Mouse (Mus musculus) liver, adult 2 months (tissue): ENCODE measurements at regions not wholly inside any gene's neighbourhood (a gene's known extent, or its start where the extent isn't known, plus 50 kb on each side); places are given as distances from the start of the nearest gene placed in this dataset.

Experiments
- DNase-seq: peaks from one replicate; pipeline ENCODE4 v3.0.0-alpha.2; 2011; ENCODE audit warnings: low read depth, low spot score; ENCODE audit errors: extremely low read depth
- H3K27ac ChIP-seq: fragments of 200-500 bp; replicated peaks from 2 replicates; pipeline ENCODE4 v1.5.1; 2012; ENCODE audit warnings: low read depth, mild to moderate bottlenecking, control low read depth, inconsistent platforms, low read length; ENCODE audit not compliant: insufficient read depth
- H3K27me3 ChIP-seq: fragments of 200-500 bp; 2 replicates; pipeline ENCODE4 v1.6.1; 2012; ENCODE audit warnings: mild to moderate bottlenecking, moderate library complexity, low read length, inconsistent platforms; ENCODE audit not compliant: control insufficient read depth, insufficient read depth
- H3K36me3 ChIP-seq: fragments of 200-500 bp; 2 replicates; pipeline ENCODE4 v1.6.1; 2012; ENCODE audit warnings: low read length, inconsistent platforms; ENCODE audit not compliant: control insufficient read depth, insufficient read depth
- H3K4me1 ChIP-seq: fragments of 200-500 bp; 2 replicates; pipeline ENCODE4 v1.6.1; 2011; ENCODE audit warnings: low read length; ENCODE audit not compliant: control insufficient read depth, insufficient read depth
- H3K4me3 ChIP-seq: fragments of 200-500 bp; 2 replicates; pipeline ENCODE4 v1.5.1; 2011; ENCODE audit warnings: low read depth, mild to moderate bottlenecking, control low read depth, low read length, moderate library complexity; ENCODE audit not compliant: insufficient read depth
- H3K79me2 ChIP-seq: fragments of 200-500 bp; 2 replicates; pipeline ENCODE4 v1.6.1; 2012; ENCODE audit warnings: inconsistent platforms, mild to moderate bottlenecking, low read length, moderate library complexity; ENCODE audit not compliant: control insufficient read depth, insufficient read depth
- H3K9ac ChIP-seq: fragments of 200-500 bp; 2 replicates; pipeline ENCODE4 v1.6.1; 2012; ENCODE audit warnings: low read depth, mild to moderate bottlenecking, control low read depth, inconsistent platforms, low read length
- CTCF ChIP-seq: fragments of 200-500 bp; IDR thresholded peaks from 2 replicates; pipeline ENCODE4 v1.5.1; 2011; ENCODE audit warnings: low read depth, low read length, control low read depth
- POLR2A ChIP-seq: fragments of 200-500 bp; IDR thresholded peaks from 2 replicates; pipeline ENCODE4 v1.6.1; 2011; ENCODE audit warnings: low read length, control low read depth; ENCODE audit not compliant: insufficient read depth; ENCODE audit errors: extremely low read depth
- WGBS: fragments of 180-500 bp; shearing (Covaris S2); methylation state at CpG from one replicate; pipeline ENCODE4 v1.1.7; 2018; 5-methylcytosine and 5-hydroxymethylcytosine counted together

DNA sequence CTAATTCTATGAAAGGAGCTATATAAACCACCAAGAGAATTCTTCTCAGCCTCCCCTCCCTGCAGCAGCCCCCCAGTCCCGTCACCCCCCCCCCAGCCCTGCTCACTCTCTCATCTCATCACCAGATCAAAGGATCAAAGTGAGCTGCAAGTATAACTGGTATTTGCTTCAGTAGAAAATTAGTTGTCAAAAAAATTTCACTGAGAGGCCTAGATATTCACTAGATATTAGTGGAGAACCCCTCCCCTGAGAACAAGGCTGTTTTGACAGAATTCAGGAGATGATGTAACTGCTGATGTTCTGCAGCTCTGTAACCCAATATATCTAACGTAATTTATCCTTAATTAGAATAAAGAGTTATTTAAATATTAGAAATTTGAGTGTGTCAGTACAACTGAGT is 124.2 kb upstream of the Slitrk2 start:
- H3K4me1 ChIP-seq: no peaks in the 10 kb centered on the region
- DNase-seq: no peak
- no peak overlapping the region for H3K4me3 ChIP-seq
- H3K9ac ChIP-seq: no peak overlapping the region
- no peak for TF ChIP-seq CTCF
- no peak for TF ChIP-seq POLR2A
- WGBS: 70% methylated on average over 2 of the region's 2 CpGs
- no peaks in the 10 kb centered on the region for H3K27me3 ChIP-seq
- no peaks in the 10 kb centered on the region for H3K79me2 ChIP-seq
- no peak overlapping the region for H3K27ac ChIP-seq
- no peaks in the 10 kb centered on the region for H3K36me3 ChIP-seq

DNA sequence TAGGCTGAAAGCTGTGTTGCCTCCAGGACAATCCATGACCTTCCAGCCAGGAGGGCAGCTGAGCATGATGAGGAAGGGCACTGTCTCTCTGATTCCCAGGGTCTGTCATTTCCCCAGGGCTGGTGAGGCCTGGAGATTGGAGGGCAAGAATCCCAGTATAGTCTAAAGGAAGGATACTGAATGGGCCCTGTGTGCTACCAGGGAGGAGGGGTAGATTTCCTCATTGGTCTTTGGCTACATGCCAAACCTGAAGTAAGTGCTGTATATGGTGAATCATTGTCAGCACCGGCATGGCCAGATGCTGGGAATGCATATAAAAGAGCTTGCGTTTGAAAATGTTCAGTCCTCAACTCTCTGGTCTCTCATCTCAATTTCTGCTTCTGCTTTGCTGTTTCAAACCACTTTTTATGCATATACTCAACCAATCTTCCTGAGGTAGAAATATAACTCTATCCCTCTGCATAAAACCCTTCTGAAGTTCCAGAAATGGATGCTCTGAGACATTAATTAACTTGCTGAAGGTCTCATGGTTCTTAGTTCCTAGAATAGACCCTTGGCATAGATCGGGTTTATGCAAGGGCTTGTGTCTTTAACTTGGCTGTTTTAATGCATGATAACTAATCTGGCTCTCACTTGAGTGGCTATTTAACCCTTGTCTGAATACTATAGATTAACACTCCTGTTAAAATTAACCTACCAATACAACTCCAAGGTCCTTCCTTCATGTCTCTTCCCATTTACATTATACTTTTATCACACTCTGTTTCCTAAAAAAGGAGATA is 122.1 kb upstream of the Slitrk2 start:
- no peak overlapping the region for H3K9ac ChIP-seq
- H3K36me3 ChIP-seq: no peaks in the 10 kb centered on the region
- TF ChIP-seq CTCF (no peak), POLR2A (no peak)
- 74% methylated on average over 3 of the region's 3 CpGs for WGBS
- H3K4me1 ChIP-seq: no peaks in the 10 kb centered on the region
- no peak for DNase-seq
- no peaks in the 10 kb centered on the region for H3K79me2 ChIP-seq
- no peak overlapping the region for H3K4me3 ChIP-seq
- H3K27me3 ChIP-seq: no peaks in the 10 kb centered on the region
- H3K27ac ChIP-seq: no peak overlapping the region

DNA sequence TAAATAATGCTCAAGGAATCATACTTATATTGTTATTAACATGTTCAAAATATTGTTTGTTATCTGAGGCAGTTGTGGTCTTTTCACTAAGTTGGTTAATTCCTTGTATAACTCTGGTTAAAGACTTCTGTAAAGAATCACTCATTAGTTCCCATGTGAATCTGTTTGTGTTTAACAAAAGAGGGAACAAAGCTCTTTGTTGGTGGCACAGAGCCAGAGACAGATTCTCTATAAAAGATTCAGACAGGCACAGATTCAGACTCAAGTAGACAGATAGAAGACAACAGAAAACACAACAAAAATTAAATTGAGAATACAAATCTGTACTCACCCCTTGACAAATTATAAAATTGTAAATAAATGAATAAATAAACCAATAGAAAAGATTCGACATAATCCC is 120.2 kb upstream of the Slitrk2 start:
- no peaks in the 10 kb centered on the region for H3K27me3 ChIP-seq

DNA sequence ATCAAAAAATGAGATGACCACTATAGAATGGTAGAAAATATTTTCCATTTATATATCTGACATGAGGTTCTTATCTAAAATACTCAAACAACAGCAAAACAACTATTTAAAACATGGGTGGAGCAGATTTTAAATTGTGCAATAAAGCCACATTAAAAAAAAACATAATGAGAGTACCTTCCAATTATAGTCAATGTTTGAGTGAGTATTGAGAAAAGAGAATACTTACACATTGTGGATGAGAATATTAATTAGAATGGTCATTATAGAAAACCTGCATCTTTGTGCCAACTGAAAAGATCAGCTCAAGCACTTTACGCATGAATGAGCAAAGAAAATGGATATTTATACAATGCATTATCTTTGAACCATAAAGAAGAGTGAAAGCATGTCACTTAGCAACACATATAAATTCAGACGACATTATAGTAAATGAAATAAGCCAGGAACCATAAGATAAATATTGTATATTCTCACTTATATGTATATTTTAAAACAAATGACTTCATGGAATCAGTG is 105.1 kb upstream of the Slitrk2 start:
- H3K27me3 ChIP-seq: no peaks in the 10 kb centered on the region
- TF ChIP-seq CTCF: no peak
- no peak for TF ChIP-seq POLR2A
- H3K79me2 ChIP-seq: no peaks in the 10 kb centered on the region
- no peaks in the 10 kb centered on the region for H3K36me3 ChIP-seq
- H3K9ac ChIP-seq: no peak overlapping the region
- H3K4me1 ChIP-seq: no peaks in the 10 kb centered on the region
- WGBS: 81% methylated on average over 2 of the region's 2 CpGs
- DNase-seq: no peak
- no peak overlapping the region for H3K27ac ChIP-seq
- H3K4me3 ChIP-seq: no peak overlapping the region

More for the DNA sequence above, 120.2 kb upstream of the Slitrk2 start:
- TF ChIP-seq POLR2A (no peak), CTCF (no peak)
- DNase-seq: no peak
- H3K36me3 ChIP-seq: no peaks in the 10 kb centered on the region
- no peak overlapping the region for H3K4me3 ChIP-seq
- H3K4me1 ChIP-seq: no peaks in the 10 kb centered on the region
- H3K27ac ChIP-seq: no peak overlapping the region
- H3K9ac ChIP-seq: no peak overlapping the region
- WGBS: 85% methylated on average over 1 of the region's 1 CpGs
- no peaks in the 10 kb centered on the region for H3K79me2 ChIP-seq

DNA sequence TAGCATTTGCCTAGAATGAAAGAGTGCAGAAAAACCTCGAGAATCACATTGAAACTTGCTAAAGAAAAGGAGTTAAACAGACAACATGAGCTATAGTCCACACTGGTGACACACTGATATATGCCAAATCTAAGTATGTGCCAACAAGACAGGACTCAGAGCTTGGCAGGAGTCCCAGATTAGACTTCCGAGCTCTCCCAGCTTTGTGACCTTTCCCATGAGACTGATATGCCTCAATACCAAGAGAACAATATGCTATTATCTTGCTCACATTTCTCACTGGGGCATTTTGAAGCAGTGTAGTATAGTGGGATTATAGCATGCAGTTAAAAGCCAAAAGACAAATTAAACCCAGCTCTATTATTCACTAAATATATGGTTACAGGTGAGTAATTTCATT is 94.6 kb upstream of the Slitrk2 start:
- no peak for TF ChIP-seq CTCF
- no peak for TF ChIP-seq POLR2A
- no peak overlapping the region for H3K9ac ChIP-seq
- DNase-seq: peak; percentile 15
- no peak overlapping the region for H3K4me3 ChIP-seq
- 40% methylated on average over 2 of the region's 2 CpGs for WGBS
- H3K4me1 ChIP-seq: no peaks in the 10 kb centered on the region
- no peaks in the 10 kb centered on the region for H3K79me2 ChIP-seq
- H3K27ac ChIP-seq: no peak overlapping the region
- no peaks in the 10 kb centered on the region for H3K36me3 ChIP-seq
- no peaks in the 10 kb centered on the region for H3K27me3 ChIP-seq
